Comparison of ENCODE assay signal across 18 mouse cellular contexts in the genomic region with DNA sequence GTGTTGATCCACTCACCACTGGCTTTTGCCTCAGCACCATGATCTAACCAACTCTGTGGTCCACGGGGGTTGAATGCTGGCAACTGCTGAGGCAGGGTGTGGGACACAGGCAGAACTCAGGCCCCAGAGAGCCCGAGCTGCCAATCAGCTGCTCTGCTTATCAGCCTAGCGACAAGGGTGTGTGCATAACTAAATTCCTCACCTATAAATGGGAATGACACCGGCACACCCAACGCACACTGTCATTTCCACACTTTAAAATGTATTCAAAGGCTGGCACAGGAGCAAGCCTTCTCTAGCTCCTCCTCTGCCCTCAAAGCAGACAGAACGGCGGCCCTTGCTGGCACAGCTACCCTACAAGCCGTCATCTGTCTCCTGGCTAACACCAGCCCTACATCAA. TPM values are rescaled to one million over a fixed set of nuclear protein-coding genes. Genes with fewer than 3 reads are reported as not detected.
DNase-seq lines count a peak whose midpoint lies in the region; ATAC-seq and TF ChIP-seq lines count a peak whose summit lies in the region.
"Had no signal": no experiment of that assay in that cellular context is flagged by ENCODE, and none has a peak within 500 bp of the region (broad histone marks: within the 10 kb centered on the region; RNA-seq: fewer than 3 reads in every experiment).

No protein-coding gene starts in this region.

- H3K36me3 ChIP-seq in lung, embryonic 15.5 days, result no peaks in the 10 kb centered on the region
- H3K36me3 ChIP-seq in heart, postnatal 0 days (replicated peaks; ENCODE audit: control insufficient read depth, insufficient read depth, low read length), result no peaks in the 10 kb centered on the region
- no peaks in the 10 kb centered on the region for H3K36me3 ChIP-seq in stomach, embryonic 14.5 days (ENCODE audit: control insufficient read depth, insufficient read depth, low read length)
- H3K36me3 ChIP-seq: embryonic facial prominence, embryonic 12.5 days had no signal

- ATAC-seq in lung, embryonic 15.5 days (ENCODE audit: borderline replicate concordance, extremely low read depth, low FRiP score, low TSS enrichment), result no peak
- peak; percentile 89 for ATAC-seq in heart, postnatal 0 days (ENCODE audit: insufficient read depth, low read depth)
- 0 out of 2 replicates have a peak, but pooled peaks have one; percentile 20 for ATAC-seq in stomach, embryonic 14.5 days (ENCODE audit: insufficient number of reproducible peaks, insufficient read depth, low FRiP score, low read depth)
- ATAC-seq: forebrain, embryonic 14.5 days; hindbrain, embryonic 16.5 days had no signal

- no peaks in the 10 kb centered on the region for H3K9me3 ChIP-seq in lung, embryonic 15.5 days
- H3K9me3 ChIP-seq in heart, postnatal 0 days (replicated peaks; ENCODE audit: control insufficient read depth, low read length), result no peaks in the 10 kb centered on the region
- H3K9me3 ChIP-seq in stomach, embryonic 14.5 days (ENCODE audit: control insufficient read depth, low read depth, low read length), result no peaks in the 10 kb centered on the region
- H3K9me3 ChIP-seq: embryonic facial prominence, embryonic 12.5 days; kidney, embryonic 15.5 days had no signal

- H3K27ac ChIP-seq in gastrocnemius, adult 2 months, result peak overlapping the region; percentile 86
- H3K27ac ChIP-seq in lung, embryonic 15.5 days, result 0 out of 2 replicates have a peak overlapping the region, but pooled peaks have one; percentile 18
- H3K27ac ChIP-seq in heart, postnatal 0 days (ENCODE audit: low read depth), result peak overlapping the region; percentile 25; the same call in 1 of the 2 replicates
- no peak overlapping the region for H3K27ac ChIP-seq in stomach, embryonic 14.5 days (ENCODE audit: low read length)
- H3K27ac ChIP-seq: embryonic facial prominence, embryonic 12.5 days; kidney, embryonic 15.5 days; liver, embryonic 14.5 days had no signal

- DNase-seq in gastrocnemius, adult 2 months, result peak; percentile 56
- no peak for DNase-seq in gastrocnemius, postnatal 14 days
- no peak for DNase-seq in lung, postnatal 10 days
- peak; percentile 29 for DNase-seq in heart, postnatal 0 days (ENCODE audit: low spot score)
- no peak for DNase-seq in embryo, embryonic 10.5 days (ENCODE audit: low spot score)
- no peak for DNase-seq in thymus, postnatal 14 days
- DNase-seq: adrenal gland, adult 2 months; B cell, adult 2 months; cerebellum, postnatal 14 days; left cerebral cortex, postnatal 4 days; thymus, adult 2 months had no signal

- no peak for TF ChIP-seq EP300 in heart, postnatal 0 days (IDR thresholded peaks at IDR 0.05; ENCODE audit: low read depth)

- H3K9ac ChIP-seq in lung, embryonic 15.5 days, result no peak overlapping the region
- H3K9ac ChIP-seq in heart, postnatal 0 days (replicated peaks; ENCODE audit: low read depth, low read length), result no peak overlapping the region
- H3K9ac ChIP-seq in stomach, embryonic 14.5 days (replicated peaks; ENCODE audit: low read depth, low read length), result no peak overlapping the region
- H3K9ac ChIP-seq: embryonic facial prominence, embryonic 12.5 days; kidney, embryonic 15.5 days; liver, embryonic 14.5 days had no signal

- intact Hi-C loops in gastrocnemius, adult 2 months (cut with DNase I), result no loop called here
- intact Hi-C loops in gastrocnemius, postnatal 14 days (cut with DNase I; ENCODE audit: low total_unique reads), result no loop called here

- TF ChIP-seq CTCF in gastrocnemius, adult 2 months (IDR thresholded peaks at IDR 0.05), result no peak
- no peak for TF ChIP-seq CTCF in heart, postnatal 0 days (IDR thresholded peaks at IDR 0.05; ENCODE audit: low read depth)

- H3K4me3 ChIP-seq in gastrocnemius, adult 2 months, result no peak overlapping the region
- no peak overlapping the region for H3K4me3 ChIP-seq in lung, embryonic 15.5 days
- no peak overlapping the region for H3K4me3 ChIP-seq in heart, postnatal 0 days (ENCODE audit: low read depth, low read length)
- H3K4me3 ChIP-seq in stomach, embryonic 14.5 days (ENCODE audit: low read depth, low read length), result no peak overlapping the region
- H3K4me3 ChIP-seq: embryonic facial prominence, embryonic 12.5 days; kidney, embryonic 15.5 days had no signal

- WGBS in lung, embryonic 15.5 days, result 52% methylated on average over 8 of the region's 8 CpGs
- WGBS in heart, postnatal 0 days, result 25% methylated on average over 8 of the region's 8 CpGs
- WGBS in stomach, embryonic 14.5 days, result 63% methylated on average over 8 of the region's 8 CpGs

- H3K4me1 ChIP-seq in lung, embryonic 15.5 days, result peaks cover 35% of the 10 kb centered on the region
- peaks cover 9% of the 10 kb centered on the region; the same call in 1 of the 2 replicates for H3K4me1 ChIP-seq in heart, postnatal 0 days (ENCODE audit: control insufficient read depth, insufficient read depth)
- peaks cover 24% of the 10 kb centered on the region for H3K4me1 ChIP-seq in stomach, embryonic 14.5 days (ENCODE audit: control insufficient read depth, insufficient read depth, low read length)
- H3K4me1 ChIP-seq: embryonic facial prominence, embryonic 12.5 days had no signal

- H3K4me2 ChIP-seq in lung, embryonic 15.5 days, result no peak overlapping the region; the same call in 1 of the 2 replicates
- H3K4me2 ChIP-seq in heart, postnatal 0 days (ENCODE audit: low read depth, low read length), result peak overlapping the region; percentile 26
- H3K4me2 ChIP-seq in stomach, embryonic 14.5 days (replicated peaks; ENCODE audit: low read depth, low read length), result no peak overlapping the region
- H3K4me2 ChIP-seq: embryonic facial prominence, embryonic 12.5 days; kidney, embryonic 15.5 days had no signal

- H3K27me3 ChIP-seq in lung, embryonic 15.5 days, result no peaks in the 10 kb centered on the region
- H3K27me3 ChIP-seq in heart, postnatal 0 days (ENCODE audit: control insufficient read depth, insufficient read depth, low read length), result no peaks in the 10 kb centered on the region
- H3K27me3 ChIP-seq in stomach, embryonic 14.5 days (ENCODE audit: control insufficient read depth, insufficient read depth, low read length), result no peaks in the 10 kb centered on the region
- H3K27me3 ChIP-seq: embryonic facial prominence, embryonic 12.5 days; kidney, embryonic 15.5 days had no signal

RNA-seq across cellular contexts. Expression of gene Ccdc88c, which starts 46.6 kb away (rescaled TPM):
- 10 to 100 TPM; 28.4 to 34.7 TPM for total RNA-seq in gastrocnemius, adult 2 months (2021)
- 10 to 100 TPM; 29.2 to 37.2 TPM for total RNA-seq in gastrocnemius, postnatal 14 days (2021)
- 14.3 and 17.9 TPM in 2 replicates for polyA plus RNA-seq in lung, embryonic 15.5 days (2015; fragmentation: Nextera tagmentation; extraction: Ambion mirVana)
- 4.7 and 6.5 TPM in 2 replicates for total RNA-seq in heart, postnatal 0 days (2014; rRNA removed; ENCODE audit: low replicate concordance)
- polyA plus RNA-seq in heart, postnatal 0 days (2015; fragmentation: Nextera tagmentation; extraction: Ambion mirVana), result 1.2 and 1.6 TPM in 2 replicates
- 12.1 and 13.3 TPM in 2 replicates for polyA plus RNA-seq in stomach, embryonic 14.5 days (2014; fragmentation: Nextera tagmentation; extraction: Ambion mirVana)

Comparison
In these comparisons a context has a peak if more than half of its experiments do, and no peak if none do; other contexts are left out.
1. DNase-seq: peak in gastrocnemius, adult 2 months (single experiment) and heart, postnatal 0 days (single experiment); none in gastrocnemius, postnatal 14 days (single experiment), lung, postnatal 10 days (single experiment), embryo, embryonic 10.5 days (single experiment) and thymus, postnatal 14 days (single experiment).